Mouse (Mus musculus) thymus, postnatal 10 days (tissue): ENCODE data around the gene Mmp15.
A peak's percentile ranks its signal among the peaks of the same experiment; 100 is the strongest.
"Not testable (repeated sequence)": the region's sequence is repeated elsewhere in the genome, so short reads cannot be mapped to it uniquely, and the experiment has no call there.

Experiments
- DNase-seq, 2 experiments: peaks; one replicate each; pipeline ENCODE4 v3.0.0; 2021; ENCODE audit warnings: low spot score in 2 of 2

Mmp15 gene

DNA sequence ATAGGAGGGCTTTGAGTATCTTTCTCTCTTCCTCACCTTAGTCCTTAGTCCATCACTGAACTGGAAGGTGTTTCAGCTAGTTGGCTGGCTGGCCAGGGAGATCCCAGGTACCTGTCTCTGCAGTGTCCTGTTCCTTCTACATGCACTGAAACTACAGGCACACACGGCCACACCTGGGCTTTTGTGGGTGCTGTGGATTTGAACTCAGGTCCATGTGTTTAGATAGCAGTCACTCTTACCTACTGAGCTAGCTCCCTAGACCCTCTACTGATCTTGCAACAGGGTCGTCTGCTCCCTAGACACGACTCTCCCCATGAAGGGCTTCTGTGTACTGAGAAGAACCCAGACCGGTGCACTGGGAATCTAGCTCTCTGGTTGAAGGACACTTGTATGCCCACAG, 25.0 kb downstream of the Mmp15 start:
- DNase-seq, result no peak

DNA sequence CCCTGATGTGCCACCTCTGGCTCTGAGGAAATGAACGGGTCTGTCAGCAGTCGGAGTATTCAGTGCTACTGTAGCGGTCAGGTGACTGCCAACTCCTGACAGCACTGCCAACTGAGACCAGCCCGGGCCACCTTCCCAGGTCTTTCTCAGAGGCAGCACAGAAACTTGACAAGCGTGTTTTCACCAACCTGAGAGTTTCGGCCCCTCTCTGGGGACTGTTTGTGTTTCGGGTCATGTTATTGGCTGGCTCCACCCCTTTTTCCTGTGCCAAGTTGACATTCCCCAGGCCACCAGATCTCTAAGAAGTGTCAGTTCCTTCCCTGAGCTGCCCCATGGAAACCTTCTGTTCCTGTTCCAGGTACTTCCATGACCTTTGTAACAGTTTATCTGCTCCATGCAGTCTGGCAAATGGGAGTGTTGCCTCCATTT, 25.8 kb downstream of the Mmp15 start:
- no peak for DNase-seq

DNA sequence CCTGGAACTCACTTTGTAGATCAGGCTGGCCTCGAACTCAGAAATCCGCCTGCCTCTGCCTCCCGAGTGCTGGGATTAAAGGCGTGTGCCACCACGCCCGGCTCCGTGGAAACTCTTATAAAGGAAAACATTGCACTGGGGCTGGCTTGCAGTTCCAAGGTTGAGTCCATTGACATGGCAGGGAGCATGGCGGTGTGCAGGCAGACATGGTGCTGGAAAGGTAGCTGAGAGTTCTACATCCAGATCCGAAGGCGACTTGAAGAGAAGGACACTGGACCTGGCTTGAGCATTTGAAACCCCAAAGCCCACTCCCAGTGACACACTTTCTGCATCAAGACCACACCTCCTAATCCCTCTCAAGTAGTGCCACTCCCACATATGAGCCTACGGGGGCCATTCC, 26.9 kb downstream of the Mmp15 start:
- not testable (repeated sequence) for DNase-seq

DNA sequence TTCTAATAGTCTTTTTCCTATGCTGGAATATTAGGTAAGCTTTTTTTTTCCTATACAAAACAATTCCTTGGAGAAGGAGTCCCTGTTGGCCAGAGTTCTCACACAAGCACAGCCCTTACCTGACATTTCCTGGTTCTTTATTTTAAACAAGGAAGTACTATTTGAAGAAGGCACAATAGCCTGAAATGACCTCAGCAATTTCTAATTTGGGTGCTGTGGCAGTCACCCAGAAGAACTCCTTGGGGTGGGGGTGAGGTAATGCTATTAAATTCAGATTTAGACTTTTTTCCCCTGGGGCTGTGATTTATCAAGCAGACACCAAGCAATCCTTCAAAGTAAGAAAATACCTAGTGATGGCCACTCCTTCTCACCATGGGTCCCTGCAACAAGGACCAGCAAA, 28.9 kb downstream of the Mmp15 start:
- no peak for DNase-seq

DNA sequence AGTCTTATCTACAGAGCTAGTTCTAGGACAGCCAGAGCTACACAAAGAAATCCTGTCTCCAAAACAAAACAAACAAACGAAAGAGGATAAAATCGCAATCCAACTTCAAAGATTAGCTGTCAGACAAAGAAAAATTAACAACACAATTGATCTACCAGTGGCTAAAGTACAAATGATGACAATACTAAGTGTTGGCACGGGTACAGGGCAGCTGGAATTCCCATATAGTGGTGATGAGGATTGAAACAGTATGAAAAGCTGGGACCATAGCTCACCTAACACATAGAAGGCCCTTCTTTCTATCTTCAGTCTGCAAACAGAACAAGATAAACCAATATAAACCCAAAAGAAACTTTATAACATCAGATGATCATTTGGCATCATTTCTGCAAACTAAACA, 29.5 kb downstream of the Mmp15 start:
- no peak for DNase-seq

DNA sequence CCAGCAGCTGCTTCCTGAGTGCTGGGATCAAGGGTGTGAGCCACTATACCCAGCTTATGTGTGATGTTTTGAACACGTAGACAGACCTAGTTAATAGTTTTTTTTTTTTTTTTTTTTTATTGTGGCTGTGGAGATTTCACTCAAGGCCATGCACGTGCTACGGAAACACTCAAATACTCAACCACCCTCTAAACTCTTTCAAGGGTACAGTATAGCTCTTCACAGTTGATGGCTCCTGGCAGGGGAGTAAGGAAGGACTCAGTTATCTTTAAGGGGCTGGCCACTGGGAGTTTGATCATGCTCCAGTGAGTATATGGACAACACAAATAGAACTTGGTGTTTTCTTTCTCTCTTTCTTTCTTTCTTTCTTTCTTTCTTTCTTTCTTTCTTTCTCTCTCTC, 32.4 kb downstream of the Mmp15 start:
- DNase-seq, result no peak

DNA sequence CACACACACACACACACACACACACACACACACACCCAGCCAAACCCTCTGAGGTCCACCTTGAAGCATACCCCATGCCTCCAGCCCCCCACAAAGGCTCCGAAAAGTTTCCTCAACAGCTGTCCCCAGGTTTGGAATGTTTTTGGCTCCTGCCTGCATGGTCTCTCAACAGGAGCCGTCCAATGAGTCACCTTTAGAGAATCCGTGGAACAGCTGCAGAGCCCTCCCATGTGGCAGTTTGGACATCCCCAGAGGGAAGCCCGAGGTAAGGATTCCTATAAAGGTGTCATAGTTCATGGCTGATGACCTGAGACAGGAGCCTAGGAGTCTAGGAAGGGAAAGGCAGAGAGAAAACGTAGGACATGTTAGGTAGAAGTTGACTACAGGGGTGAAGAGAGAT, 34.0 kb downstream of the Mmp15 start:
- DNase-seq, result no peak

DNA sequence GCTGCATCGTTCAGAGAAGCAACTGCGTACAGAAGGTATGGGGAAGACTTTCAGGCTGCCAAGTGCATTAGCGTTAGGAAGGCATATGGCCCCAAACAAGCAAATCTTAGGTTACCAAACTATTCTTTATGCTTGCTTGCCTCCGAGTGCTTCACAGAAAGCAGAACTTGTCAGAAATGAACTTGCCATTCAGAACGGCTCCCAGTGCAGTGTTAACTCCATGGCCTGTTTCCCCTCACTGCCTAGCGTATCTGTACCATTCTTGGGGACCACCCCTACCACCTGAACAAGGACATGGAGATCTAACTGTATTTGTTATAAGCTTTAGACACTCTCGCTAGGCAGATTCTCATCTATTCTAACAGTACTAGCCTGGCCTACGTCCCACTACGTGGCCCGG, 35.2 kb downstream of the Mmp15 start:
- no peak for DNase-seq

DNA sequence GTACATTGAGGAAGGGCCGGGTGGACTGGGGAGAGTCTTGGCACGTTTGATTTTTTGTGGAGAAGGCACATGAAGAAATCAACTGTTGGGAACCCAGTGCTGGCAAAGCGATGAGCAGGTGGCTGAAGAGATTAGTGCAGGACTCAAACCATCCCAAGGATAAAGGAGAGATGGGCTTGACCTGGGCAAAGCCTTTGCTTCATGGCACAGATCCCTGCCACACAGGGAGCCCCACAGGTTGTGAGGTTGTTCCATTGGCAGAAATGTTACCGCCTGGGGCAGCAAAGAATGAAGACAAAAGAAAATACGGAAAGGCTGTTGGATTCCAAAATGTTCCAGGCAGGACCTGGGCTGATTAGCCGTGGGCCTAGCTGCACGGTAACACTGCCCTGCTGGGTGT, 35.9 kb downstream of the Mmp15 start:
- DNase-seq, result no peak

DNA sequence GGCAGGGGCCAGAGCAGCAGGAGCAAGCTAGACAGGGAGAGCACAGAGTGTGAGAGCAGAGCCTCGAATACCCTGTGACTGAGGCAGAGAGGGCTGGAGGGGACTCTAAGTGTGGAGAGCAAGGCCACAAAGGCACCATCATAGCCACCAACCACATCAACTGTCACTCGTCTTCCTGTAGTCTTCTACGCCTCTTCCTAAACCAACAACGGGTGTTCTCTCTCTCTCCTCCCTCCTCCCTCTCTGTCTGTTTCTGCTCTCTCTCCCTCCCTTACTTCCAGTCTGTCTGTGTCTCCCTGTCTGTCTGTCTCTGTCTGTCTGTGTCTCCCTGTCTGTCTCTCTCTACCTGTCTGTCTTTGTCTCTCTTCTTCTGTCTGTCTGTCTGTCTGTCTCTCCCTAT, 38.2 kb downstream of the Mmp15 start:
- DNase-seq, result peak in 1 of 2 experiments; percentile 33

DNA sequence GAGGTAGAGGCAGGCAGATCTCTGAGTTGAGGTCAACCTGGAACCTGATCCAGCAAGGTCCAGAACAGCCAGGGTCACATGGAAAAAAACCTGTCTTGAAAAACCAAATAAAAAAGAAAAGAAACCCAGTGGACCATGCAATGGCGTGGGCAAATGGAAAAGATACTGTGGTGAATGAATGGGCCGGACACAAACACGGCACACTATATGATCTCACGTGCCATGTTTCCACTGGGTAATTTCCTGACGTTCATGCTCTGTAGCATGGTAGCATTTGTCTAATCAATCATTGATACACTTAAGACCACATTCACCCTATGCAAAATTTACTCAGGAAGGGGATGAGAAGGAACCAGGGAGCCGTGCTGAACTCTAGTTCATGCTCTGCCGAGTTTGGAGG, 39.0 kb downstream of the Mmp15 start:
- DNase-seq, result no peak

DNA sequence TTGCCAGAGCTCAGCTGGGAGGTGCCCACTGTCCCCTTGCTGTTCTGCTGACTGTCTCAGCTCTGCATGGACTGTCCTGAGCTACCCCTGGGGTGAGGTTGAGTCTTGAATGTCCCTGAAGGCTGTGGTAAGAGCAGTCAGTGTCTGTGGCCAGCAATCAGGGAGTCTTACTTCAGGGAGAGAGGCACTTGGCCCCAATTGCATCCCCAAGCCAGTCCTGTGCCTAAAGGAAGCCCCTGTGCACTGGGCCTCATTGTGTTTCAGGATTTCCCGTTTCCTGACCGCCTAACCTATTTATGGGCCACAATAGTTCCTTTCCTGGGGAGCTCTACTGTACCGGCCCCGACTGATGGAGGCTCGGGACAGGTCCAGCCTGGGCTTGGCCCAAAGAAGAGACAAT, 40.5 kb downstream of the Mmp15 start:
- no peak for DNase-seq

DNA sequence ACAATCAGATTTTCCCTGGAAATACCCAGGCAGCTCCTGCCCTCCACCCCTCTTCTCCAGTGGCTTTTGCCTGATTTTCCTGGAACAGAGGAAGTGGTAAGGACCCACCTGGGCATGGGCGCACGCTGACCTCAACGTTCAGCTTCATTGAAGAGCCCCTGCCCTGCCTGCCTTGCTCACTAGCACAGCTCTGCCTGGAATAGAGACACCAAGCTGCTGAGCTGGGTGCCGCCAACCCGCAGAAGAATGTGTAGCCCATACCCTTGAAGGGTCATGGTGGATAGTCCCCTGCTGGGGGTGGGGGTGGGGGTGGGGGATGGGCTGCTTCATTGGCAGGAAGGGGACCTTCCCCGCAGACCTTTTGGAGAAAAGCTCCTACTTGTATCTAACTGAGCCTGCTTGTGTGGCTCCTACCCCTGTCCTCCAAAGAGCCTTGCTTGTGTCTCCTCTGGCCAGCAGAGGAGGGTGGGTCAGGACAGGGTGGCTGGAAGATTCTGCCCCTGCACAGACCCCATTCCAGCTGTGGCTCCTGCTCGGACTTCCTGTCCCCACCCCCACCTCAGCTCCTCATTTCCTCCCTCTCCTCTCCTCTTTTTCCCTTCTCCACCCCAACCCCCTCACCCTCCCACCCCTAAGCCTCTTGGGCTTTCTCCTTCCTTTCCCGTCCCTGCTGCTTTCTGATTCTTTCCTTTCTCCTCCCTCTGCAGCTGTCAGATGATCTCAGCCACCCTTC, 43.3 kb downstream of the Mmp15 start:
- no peak for DNase-seq

DNA sequence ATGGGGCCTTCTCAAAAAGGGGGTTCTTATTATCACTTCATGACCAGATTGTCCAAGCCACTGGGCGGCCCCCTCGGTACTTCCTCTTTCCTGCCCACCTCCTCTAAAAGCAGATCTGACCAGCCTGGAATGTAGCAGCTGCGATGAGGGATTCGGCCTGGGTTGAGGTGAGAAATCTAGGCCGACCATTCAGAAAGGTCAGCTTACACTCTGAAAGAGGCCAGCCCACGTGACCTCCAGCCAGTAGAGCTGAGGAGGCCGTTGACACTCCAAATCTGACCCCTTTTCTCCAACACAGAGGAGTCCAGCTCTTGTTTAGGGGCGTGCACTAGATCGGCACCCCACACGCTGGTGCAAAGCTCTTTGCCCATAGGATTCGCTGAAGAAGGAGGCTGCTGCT, 44.7 kb downstream of the Mmp15 start:
- no peak for DNase-seq

DNA sequence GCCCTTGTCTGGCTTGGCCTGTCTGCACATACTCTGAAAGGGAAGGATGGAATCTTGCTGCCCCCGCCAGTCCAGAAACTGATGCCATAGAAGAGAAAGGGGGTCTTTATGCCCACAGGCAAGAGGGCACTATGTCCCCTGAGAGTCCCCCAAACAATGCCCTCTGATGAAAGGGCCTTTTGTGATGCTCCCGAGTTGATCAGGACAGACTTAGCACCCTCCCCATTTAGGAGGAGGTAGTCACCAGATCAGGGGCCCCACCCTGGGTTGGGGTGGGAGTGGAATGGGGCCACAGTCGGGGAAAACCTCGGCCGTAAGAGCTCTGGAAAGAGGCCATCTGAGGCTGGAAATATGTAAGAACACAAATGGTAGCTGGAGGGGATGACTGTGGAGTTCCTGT, 45.1 kb downstream of the Mmp15 start:
- DNase-seq, result no peak

DNA sequence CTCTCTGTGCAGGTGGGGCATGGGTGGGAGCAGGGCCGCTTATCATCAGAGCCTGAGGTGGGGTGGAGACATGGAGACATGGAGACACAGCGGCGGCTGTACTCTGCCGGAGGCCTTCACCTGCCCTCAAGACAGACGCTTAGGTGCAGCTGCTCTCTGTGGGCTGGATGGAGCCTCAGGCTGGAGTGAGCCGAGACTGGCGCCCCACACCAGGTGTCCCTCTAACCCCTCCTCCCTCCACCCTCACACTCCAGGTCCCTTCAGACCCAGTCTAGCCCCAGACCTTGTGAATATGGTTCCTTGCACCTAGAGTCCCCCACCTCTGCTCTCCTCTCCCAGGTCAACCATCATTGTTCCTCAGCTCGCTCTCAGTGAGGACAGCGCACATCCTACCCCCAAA, 47.1 kb downstream of the Mmp15 start:
- DNase-seq, result no peak

DNA sequence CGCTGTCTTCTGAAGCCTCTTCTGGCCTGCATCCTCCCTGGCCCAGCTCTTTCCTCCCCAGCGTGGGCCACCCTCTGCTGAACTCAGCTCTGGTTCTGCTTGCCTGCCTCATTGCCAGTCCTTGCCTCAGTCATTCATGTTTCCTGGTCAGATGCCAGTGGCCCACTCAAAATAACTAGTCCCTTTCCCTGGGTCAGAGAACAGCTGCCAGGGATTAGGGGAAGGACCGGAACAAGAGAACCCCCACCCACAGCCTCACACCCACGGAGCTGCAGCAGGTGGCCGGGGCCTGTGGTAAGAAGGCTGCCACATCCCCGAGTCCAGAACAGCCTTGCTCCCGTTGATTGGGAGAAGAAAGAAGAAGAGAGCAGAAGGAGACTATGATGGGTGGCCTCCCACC, 49.0 kb downstream of the Mmp15 start:
- no peak for DNase-seq

DNA sequence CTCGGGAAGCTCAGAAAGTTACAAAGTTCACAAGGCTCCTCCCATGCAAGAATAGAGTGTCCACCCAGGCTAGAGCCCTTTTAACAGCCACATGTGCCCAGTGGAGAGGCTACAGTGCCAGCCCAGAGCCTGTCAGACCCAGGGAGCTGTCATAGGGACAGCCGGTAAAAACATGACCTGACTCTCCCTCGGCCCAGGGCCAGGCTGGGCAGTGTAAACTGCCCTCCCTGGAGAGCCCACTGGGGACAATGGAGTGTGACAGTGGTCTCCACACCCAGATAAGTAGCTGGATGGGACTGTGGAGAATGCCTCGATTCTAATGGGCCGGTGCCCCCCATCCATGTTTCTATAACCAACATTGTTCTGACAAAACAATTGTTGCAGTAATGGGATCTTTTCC, 57.5 kb downstream of the Mmp15 start:
- no peak for DNase-seq

DNA sequence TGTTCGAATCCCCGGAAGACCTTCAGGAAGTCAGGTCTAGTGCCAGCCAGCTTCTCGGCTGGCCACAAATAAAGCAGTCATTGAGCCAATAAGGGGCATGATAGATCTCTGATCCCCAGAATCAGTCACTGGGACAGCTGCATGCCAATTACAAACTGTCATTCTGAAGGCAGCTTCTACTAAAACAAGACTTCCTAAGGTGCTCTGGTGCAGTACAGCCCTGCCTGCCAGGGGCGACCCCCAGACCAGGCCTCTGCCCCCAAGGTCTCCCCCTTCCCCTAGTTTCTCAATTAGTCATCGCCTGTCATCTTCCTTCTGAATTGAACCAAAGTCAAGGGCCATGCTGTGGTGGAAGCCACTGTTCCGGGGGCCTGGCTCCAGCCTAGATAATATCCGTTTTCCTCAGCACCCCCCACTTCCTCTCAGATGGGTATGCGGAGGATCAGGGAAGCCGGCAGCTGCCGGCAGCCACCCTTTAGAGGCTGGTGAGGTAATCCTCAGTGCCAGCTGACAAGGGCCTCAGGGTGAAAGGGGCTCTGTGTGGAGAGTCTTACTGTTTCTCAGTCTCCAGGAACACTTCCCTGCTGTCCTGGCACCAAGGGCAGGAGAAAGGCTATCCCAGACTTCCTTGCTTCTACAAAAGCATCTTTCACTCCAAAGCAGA, 59.4 kb downstream of the Mmp15 start:
- peak in 1 of 2 experiments; percentile 28 for DNase-seq

DNA sequence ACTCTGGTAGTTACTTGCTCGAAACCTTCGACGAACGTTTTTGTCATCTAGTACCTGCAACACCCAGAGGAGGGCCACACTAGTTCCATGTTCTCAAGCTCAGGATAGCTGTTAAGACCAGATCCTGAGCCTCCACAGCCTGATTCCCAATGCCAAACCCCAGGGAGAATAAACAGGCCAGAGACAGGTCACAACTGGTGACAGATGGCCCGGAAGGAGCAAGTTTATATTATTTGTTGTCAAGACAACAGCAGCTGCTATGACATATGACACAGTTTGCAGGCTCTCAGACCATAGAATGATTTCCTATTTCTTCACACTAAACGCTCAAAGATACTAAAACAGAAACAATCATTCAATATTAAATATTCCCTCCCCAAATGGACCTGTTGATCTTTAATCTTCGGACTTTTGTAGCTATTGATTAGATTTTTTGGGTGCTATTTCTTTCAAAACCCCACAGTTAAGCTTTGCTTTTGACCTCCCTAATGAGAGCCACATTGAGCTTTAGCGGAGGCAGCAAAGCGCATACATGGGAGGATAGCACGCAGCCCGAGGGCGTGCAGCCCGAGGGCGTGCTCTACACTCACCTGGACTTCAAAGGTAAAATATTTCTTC, 70.2 kb downstream of the Mmp15 start:
- no peak for DNase-seq
